ENCODE assay signal across 10 mouse cellular contexts in genomic region chr19:46892856-46893255, GRCm38 (mm10).
"Had no signal": no experiment of that assay in that cellular context is flagged by ENCODE, and none has a peak within 500 bp of the region (broad histone marks: within the 10 kb centered on the region; RNA-seq: fewer than 3 reads in every experiment).

No protein-coding gene starts in this region.

- H3K27ac ChIP-seq: kidney, embryonic 15.5 days; limb, embryonic 12.5 days; liver, embryonic 13.5 days; lung, embryonic 15.5 days; midbrain, embryonic 13.5 days; neural tube, embryonic 15.5 days had no signal

- H3K27me3 ChIP-seq: kidney, embryonic 15.5 days; limb, embryonic 12.5 days; liver, embryonic 13.5 days; lung, embryonic 15.5 days; midbrain, embryonic 13.5 days; neural tube, embryonic 15.5 days had no signal

- DNase-seq: kidney, adult 2 months; kidney, postnatal 14 days; layer of hippocampus, adult 9-11 months; liver, embryonic 13.5 days; right cerebral cortex, adult 18-20 months had no signal

- H3K4me2 ChIP-seq: kidney, embryonic 15.5 days; limb, embryonic 12.5 days; liver, embryonic 13.5 days; lung, embryonic 15.5 days; midbrain, embryonic 13.5 days; neural tube, embryonic 15.5 days had no signal

- H3K4me3 ChIP-seq: kidney, embryonic 15.5 days; limb, embryonic 12.5 days; liver, embryonic 13.5 days; lung, embryonic 15.5 days; midbrain, embryonic 13.5 days; neural tube, embryonic 15.5 days had no signal
